Mouse (Mus musculus) thymus, postnatal 14 days (tissue): ENCODE results near the gene Tbc1d13.

ENCODE experiments used
- DNase-seq: peaks from one replicate; pipeline ENCODE4 v3.0.0; 2021

Gene Tbc1d13

DNA sequence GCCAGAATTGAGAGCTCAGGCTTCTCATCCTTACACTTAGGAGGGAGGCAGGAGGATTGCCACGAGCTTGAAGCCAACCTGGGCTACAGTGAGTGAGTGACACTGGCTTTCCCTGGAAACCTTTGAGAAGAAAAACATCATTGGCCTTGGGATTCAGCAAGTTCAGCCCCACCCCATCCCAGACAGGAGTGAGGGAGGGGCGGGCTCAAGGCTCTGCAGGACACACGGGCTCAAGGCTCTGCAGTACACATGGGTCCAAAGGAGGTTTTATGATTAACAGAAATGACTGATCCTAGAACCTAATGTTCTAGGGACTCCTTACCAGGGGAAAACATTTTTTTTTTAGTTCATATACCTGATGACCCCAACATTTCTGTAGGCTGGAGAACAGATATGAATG is 50.2 kb downstream of the Tbc1d13 start:
- DNase-seq: no peak

DNA sequence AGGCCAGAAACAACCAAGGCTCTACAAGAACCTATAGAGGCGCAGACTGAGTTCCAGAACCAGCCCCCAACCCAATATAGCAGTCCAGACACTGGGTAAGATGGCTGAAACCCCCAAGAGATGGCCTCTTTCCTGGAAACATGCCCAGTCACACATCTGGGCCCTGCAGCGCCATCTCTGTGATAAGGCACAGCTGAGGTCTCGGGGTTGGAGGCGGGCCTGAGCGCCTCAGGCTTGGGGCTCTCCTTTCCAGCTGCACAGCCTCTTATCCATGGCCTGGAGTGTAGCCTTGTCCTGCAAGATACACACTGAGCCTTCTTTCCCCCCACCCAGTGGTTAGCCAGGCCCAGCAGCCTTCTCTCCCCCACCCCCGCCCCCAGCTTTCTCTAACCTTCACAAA is 51.7 kb downstream of the Tbc1d13 start:
- no peak for DNase-seq

DNA sequence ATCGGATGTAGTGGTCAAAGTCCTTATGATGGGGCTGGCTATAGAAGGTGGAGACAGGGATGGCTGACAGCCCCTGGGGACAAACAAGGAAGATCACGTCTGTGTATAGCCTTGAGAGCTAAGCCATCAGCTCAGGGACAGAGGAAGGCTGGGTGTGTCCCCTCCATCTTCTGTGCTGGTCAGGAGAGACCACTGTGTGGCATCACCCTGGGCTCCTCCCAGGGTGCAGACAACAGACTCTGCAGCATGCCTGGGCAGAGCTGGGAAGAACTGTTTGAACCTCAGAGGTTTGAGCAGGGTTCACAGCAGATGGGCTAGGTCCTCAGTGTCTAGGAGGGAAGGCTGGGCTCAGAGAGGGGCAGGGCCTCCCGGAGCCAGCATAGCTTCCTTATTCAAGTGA is 52.1 kb downstream of the Tbc1d13 start:
- DNase-seq: no peak

DNA sequence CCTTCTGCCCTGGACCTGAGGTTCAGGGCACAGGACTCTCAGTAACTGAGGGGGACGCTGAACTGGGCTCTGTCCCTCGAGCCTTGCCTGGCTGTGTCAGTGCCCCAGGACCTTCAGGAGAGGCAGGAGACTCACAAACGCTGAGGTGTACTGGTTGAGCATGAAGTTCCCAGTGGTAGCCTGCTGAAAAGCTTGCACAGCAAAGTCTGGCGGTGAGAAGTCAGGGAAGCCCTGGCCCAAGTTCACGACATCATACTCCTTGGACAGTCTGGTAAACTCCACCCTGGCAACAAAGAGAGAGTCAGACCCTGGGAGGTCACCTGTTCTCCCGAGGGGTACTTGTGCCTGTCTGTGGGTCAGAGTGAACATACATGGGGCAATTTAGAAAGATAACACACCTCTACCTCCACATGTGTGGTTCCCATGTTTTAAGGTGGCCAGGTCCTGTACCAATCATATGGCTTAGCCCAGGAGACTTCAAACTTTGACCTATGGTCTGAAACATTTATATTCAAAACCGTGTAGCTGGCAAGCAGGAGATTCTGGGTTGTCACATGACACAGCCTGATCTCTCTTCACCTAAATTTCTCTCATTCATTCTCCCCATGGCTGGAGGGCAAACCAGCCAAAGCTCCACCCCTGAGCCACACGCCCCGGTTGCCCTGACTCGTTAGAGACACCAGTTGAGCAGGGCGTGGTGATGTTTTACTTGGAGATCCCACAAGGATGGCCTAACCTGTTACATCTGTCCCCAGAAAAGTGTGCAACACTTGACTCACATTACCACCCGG is 58.4 kb downstream of the Tbc1d13 start:
- DNase-seq: no peak

DNA sequence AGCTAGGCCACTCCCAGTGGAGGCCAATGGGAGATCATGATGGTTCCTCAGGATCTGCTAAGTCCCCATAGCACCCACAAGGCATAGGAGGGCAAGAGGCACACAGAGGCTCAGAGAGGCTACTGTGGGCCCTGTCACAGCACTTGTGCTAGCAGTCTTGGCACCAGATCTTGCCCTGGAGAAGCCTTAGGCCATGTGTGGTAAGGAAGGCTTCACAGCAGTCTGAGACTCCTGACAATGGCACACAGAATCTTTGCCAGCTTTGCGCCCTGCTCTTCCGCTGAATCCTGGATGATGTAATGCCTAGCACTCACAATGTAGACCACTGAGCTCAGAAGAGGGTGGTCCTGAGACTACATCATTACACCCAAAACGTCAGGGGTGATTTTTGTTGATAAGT is 61.1 kb downstream of the Tbc1d13 start:
- DNase-seq: no peak

DNA sequence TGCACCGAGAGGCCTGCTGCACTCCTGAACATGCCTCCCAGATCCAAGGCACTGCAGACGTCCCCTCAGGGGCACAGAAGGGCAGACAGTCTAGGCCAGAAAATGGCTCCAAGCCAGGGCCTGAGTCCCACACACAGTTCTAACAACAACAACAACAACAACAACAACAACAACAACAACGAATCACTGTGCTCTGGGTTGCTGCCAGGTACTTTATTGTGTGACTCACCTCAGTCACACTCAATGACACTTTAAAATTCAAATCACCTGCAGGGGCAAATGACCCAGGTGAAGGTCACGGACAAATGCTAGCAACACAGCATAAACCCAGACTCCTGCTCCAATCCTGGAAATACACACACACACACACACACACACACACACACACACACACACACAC is 64.5 kb downstream of the Tbc1d13 start:
- no peak for DNase-seq

DNA sequence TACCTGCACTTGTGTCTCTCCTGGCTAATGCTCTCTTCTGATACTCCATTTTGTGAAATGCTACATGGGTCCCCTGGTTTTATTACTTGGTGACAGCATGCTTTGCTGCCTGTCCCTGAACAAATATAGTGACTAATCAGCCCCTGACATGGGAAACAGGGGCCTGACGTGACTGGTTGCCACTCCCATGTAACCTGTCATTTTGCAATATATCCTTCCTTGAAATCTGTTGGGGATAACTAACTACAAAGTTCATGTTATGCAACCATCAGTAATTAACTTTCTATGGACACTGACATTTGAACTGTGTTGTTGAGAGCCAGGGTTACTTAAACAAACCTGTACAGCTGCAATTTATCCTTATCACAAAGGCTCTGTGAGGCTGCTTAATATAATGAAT is 66.4 kb downstream of the Tbc1d13 start:
- no peak for DNase-seq

DNA sequence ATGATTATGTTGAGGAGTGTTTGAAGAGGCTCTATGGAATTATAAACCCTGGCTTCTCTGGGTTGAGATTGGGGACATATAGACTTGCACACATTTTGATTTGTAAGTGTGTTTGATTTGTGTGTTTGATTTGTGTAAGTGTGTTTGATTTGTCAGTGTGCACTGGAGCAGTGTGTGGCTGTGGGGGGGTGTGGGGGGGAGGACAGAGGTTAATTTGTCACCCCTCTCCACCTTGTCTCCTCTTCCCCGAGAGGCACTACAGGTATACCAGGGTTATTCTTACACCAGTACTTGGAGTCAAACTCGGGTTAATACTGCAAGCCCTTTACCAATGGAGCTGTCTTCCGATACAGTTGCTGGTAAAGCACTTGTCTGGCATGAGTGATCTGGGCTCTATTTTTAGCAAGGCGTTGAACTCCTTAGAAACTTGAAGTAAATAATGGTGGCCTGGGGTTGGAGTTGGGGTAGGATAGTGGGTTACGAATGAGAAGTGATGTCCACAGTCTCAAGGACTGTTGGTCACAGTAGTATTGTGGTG is 66.9 kb downstream of the Tbc1d13 start:
- DNase-seq: no peak
